Mouse (Mus musculus): ENCODE data around the gene Sox14.

- no peak for TF ChIP-seq CTCF (conservative IDR thresholded peaks at IDR 0.05; ENCODE audit: insufficient read depth, insufficient read length, low read depth, low read length)
- TF ChIP-seq POLR2A (IDR thresholded peaks at IDR 0.05; ENCODE audit: low read depth, low read length), result no peak
Observed at GRCm38 (mm10) chr9:99871556-99872203, 4.3 kb downstream of the Sox14 start.
